Mouse (Mus musculus) neural tube, embryonic 10.5 days (tissue): ENCODE results near the gene Myo3b.

Experiments
- DNase-seq: peaks from one replicate; pipeline ENCODE4 v3.0.0-alpha.2; 2017; ENCODE audit warnings: low spot score; ENCODE audit errors: extremely low spot score

Gene Myo3b

DNA sequence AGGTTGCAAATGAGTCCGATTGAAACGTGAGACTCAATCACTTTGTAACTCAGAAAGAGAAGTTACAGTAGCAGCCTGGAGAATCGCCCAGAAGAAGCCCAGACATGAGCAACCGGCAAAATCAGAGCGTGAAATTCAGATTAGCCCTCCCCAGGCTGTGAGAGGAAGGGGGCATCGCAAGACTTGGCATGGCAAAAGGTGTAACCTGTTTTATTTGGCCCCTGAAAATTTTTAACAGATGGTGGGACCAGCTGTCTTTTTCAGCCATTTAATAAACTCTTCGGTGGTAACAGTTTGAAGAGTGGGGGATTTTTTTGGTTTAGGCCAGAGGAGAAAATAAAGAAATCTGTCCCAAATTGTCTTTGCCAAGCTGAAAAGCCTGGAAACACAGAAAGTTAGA is 405.2 kb downstream of the Myo3b start:
- no peak for DNase-seq

- DNase-seq, result peak; percentile 33
Observed at GRCm38 (mm10) chr2:70456205-70456604, 417.3 kb downstream of the Myo3b start.

DNA sequence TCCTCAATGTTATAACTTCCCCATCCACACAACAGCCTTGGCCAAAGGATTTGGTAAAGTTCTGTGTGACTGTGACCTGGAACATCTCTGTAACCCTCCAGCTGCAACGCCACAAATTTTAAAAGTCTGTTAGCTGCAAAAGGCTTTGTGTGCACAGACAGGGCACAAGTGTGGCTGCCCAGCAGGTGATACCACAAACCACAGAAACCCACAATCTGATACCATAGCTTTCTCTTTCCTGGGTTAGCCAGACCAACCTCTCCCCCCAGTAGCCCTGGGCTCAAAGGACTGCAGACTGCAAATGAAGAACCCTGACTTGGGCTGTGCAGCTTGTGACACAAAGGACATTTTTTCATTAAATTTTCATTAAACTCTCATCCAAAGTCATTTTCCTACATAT is 424.7 kb downstream of the Myo3b start:
- no peak for DNase-seq

GRCm38 (mm10) chr2:70471136-70471535 is 432.2 kb downstream of the Myo3b start:
- no peak for DNase-seq

DNA sequence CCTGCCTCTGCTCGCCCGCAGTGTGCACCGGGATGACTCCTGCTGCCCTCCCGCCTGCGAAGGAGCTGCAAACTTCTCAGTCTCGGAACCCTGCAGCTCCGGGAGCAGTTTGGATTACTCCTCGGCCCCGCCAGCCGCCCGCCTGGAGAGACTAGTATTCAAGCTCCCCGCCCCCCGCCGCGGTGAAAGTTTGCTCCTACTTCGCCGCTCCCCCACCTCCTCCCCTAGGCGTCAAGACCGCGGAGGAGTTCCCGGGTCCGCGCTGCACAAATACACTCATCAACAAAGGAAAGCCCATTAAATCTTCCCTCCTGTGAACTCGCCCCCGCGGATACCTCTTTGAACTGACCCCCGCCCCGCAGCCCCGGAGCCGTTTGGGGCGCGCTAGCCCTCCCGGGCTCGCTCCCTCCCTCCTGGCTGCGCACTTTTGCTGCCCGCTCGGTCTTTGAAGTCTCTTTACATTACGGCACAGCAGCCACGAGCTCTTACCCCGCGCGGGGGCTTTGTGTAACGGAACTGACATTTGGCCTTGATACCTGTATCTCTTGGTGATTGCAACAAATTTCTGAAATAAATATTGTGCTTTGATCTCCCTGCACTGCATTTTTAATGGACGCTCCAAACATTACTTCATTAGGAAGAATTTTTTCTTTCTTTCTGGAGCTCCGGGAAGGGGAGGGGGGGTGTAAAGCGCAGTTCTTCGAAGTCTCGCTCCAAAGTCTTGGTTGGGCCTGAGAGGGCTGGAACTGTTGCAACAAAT is 433.1 kb downstream of the Myo3b start:
- peak; percentile 75 for DNase-seq
